Mouse (Mus musculus) cortical plate, adult 2 months (tissue): ENCODE measurements around the gene Hoxa13.

Experiments used
- CTCF ChIP-seq: fragments of 200-500 bp; IDR thresholded peaks from 2 replicates; pipeline ENCODE4 v1.5.1; 2011; ENCODE audit warnings: mild to moderate bottlenecking, control low read depth, low read length; ENCODE audit not compliant: insufficient read depth; ENCODE audit errors: extremely low read depth
- POLR2A ChIP-seq: fragments of 200-500 bp; IDR thresholded peaks from 2 replicates; pipeline ENCODE4 v1.6.1; 2011; ENCODE audit warnings: mild to moderate bottlenecking, low read length, control low read depth; ENCODE audit not compliant: insufficient read depth; ENCODE audit errors: extremely low read depth

DNA sequence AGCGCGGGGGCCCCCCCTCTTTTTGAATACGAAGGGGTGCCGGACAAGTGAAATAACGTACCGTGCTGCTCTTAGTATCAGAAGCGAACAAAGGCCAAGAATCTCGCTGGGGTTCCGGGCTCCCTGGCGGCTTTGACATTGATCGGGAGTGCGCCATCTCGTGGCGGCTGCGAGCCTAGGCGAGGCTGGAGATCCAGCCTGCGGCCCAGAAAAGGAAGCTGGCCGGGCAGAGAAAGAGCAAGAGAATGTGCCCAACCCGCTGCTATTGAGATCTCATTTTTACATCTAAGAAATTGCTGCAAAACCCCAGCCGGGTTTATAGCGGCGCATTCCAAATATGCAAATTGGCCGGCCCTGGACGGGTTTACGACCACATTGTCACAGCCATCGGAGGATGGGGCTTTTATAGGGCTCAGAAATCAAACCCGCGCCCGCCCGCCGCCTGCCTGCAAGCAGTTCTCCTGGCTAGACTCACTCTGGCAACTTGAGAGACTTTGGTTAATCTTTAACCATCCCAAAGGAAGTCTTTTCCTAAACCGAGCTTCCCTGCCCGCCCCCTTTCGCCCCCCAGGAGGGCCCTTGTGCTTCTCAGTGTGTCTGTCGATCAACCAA lies 20.2 kb downstream of the Hoxa13 start, which contains the start of gene Hoxa10:
- TF ChIP-seq CTCF (peak; percentile 22; the same call in 1 of the 2 replicates), POLR2A (no peak)
